Mouse (Mus musculus) T-cell, adult 2 months (primary cell): Measurements from ENCODE around the gene Epha5.

Experiments used
- DNase-seq: peaks from one replicate; pipeline ENCODE4 v3.0.0; 2022; ENCODE audit warnings: low spot score

Gene Epha5

DNA sequence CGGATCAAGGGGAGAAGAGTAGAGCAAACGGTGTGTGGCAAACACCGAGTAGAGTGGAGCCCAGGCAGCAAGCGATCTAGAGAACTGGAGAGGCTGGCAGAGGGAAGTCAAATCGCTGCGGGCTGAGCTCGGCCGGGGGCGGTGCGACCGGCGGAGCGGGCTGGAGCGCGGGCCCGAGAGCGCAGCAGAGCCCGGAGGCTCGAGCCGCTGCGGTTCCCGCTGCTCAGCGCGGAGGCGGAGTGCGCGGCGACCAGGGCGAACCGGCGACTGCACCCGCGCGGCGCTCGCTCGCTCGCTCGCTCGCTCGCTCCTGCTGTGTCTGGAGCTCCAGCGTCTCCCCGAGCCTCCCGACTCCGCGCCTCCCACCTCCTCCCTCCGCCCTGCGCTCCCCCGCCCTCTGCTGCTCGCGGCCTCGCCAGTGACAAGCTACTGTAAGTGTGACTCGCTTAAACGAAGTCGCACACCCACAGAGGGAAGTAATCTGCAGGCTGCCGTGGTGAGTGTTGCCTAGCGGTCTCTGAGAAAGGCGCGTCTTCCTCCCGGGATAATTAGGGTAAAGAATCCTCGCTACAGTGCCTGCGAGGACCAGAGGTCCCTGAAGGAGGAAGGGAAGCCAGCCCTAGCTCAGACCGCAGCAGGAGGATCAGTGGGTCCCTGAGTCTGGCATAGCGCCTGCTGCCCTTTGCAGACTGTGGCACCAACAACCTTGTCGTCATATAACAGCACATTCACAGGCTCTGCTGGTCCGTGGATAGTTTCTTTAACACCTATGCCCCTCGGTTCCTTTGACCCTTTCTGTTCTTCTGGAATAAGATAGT is at the start of gene Epha5:
TSS of gene Epha5 (minus strand) at position 321 of the 818 bp plus-strand sequence.
- DNase-seq, result no peak

DNA sequence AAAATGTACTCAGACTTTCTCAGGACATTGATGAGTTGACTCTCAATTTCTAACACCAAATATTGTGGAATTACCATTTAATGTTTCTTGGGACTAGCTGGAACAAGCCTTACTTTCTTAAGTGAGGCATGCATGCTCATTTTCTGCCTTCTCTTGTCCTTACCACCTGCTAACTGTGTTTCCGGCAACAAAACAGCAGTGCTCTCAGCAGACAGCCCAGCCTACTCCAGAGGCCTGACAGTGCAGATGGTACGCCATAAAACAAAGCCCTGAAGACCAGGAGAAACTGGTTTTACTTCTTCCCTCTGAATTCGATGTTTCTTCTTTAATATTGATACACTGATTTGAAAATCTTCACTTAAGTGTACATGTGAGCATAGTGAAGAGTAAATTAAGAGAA is 39.0 kb upstream of the Epha5 start:
- no peak for DNase-seq

DNA sequence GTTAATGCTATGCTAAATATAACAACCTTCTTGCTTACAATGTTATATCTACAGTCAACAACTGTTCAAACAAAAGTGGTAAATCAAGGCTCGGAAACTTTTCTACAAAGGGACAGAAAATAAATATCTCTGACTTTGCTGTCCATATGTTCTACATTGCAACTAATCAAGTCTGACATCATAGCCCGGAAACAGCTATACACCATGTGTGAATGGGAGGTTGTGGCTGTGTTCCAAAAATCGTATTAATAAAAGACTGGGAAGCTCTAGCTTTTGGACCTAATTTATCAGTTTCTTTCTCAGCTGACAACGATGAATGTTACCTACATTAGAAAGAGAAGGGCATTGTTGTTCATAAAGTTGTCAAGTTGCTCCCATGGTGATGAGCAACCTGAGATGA is 37.5 kb upstream of the Epha5 start:
- DNase-seq, result no peak

DNA sequence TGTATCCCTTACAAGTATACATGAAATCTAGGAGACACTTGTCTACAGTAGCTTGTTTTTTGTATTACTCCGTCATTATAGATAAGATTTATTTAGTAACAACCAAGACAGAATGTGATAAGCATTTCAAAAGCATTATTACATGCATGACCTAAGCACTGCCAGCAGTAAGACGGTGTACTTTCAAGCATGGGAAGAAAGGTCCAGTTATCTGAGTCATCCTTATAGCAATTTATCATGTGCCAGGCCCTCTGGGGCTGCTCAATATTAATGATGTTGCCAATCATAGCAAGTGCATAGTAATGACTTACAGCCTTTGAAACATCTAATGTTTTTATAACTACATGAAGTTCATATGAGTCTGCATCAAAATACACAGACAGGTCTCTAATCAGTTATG is 36.7 kb upstream of the Epha5 start:
- no peak for DNase-seq

DNA sequence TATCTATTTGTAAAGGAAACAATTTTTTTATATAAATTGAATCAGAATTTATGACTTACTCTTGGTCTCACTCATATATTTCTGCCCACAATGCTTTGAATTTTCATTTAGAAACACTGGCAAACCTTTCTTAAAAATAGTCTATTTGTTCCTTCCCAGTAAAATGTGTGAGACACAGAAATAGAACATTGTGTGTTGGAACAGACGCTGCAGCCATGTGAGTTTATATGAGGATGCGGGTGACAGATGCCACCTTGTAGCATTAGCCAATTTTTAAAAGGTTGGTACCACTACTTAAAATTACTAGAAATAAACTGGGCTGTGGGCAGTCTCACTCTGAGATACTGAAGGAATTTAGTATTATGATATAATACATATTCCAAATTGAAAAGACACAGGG is 23.1 kb upstream of the Epha5 start:
- DNase-seq, result no peak

DNA sequence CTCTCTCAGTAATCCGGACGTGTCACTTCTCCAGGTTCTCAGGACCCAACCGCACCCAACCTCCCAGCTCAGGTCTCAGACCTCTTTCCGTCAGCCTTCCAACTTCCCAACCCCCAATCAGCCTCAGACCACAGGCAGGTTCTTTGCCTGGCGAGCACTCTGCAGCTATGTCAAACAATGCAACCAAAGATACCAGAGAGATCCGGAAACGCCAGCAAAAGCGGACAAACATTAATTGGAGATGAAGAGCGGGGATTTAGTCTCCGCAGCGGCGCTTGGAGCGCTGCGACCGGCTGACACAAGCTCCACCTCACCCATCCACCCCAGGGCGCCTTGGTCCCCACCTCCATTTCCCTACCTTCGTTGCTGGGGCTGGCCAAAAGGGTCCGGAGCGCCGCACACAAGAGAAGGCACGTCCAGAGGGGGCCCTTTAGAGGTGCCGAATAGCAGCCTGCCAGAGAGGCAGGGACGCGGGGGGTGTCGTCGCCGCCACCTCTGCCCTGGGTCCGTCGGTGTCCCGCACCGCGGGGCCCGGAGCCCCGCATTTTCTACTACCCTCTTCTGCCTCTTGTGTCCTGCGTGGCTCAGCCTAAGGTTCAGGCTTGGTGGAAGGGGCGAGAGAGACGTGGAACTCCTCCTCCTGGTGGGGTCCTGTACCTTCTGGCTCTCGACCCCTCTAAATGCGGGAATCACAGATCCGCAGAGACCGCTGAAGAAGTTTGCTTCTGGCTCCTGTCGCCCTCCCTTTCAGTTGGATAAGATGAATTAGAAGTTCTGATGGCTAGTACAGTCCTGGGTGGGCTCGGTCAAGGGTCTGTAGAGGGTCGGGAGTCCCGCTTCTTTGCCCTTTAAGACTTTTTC is 991 bp downstream of the Epha5 start:
- no peak for DNase-seq

DNA sequence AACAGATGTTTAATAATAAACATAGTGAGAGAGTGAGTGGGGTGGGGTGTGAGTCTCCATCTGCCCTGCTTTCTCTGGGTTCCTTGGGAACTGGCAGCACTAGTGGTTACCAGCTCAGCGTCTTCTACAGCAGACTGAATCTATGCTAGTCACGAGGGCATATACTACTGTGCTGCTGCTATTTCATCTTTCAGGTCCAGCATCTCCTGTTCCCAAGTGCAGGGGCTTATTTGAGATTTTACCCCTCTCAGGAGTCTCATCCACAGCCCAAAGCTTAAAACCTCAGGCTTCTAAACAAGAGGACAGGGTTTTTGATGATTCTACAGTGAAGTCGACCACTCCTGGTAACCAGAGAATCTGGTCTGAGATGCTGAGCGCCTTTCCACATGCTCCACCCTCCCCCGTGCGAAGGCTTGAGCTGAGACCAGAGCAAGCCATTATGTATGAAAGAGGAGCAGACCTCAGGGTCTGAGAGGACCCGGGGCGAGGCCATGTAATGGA is 2.2 kb downstream of the Epha5 start:
- DNase-seq, result no peak

DNA sequence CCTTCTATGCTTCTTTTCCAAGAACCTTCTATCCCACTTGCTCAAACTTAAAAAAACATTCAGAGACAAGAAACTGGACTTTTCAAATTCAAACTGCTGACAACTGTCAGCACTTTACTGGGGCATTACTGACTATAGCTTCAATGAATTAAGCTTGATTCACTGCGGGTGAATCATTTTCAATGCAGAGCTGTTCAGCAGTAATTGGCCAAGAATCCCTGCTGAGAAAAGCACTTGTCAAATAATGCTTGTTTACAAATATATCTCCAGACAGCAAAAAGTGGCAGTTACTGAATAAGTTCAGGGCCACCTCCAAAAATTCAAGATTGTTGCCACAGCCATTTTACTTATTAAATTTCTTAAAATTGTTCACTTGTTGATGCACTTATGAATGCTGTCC is 4.2 kb downstream of the Epha5 start:
- DNase-seq, result no peak

DNA sequence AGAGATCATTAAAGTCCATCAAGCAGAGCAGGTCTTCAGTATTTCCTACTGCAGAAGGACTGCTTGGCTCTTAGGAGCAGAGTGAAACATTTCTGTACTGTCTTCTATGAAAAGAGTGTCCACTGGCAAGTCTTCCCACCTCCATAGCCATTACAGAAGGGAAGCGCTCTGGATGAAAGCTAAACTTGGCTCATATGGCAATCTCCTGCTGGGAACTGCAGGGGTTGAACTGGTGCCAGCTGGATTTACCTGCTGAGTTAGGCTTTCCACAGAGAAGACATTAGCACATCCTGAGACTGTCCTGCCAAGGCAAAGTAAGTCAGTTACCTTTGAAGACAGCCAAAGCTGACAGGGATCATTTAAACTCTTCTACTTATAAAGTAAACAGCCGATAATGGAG is 8.8 kb downstream of the Epha5 start:
- no peak for DNase-seq

DNA sequence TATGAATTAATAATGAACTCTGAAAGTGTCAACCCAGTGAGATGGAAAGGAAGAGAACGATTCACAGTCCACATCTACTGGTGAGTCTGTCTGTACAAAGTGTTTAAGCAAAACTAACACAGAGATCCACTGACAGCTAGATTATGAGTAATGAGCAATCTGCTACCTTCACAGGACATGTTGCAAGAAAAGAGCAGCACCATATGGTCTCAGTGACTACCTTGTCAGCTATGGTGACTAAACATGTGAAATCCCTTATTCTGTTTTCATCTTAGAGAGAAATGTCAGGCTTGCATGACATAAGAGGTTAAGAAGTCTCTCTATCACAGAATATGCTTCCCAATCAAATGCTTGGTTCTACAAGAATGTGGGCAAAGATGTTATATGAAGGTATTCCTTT is 20.1 kb downstream of the Epha5 start:
- no peak for DNase-seq

DNA sequence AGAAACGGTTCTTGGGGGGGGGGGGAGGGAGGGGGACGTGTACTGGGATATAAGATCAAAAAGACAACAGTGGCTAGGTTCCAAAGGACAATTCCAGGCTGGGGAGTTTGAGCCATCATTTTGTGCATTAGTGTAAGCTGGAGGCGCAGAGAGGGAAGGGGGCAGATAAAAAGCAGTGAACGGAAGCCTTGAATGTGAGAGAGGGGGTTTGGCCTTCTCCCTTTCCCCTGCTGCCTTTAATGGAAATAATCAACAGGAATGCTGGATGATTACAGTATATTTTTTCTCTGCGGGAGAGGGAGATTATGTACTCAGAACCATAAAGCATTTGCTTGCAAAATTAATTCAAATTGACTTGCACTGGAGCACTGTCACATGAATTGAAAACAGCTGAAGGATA is 51.8 kb downstream of the Epha5 start:
- DNase-seq, result no peak

DNA sequence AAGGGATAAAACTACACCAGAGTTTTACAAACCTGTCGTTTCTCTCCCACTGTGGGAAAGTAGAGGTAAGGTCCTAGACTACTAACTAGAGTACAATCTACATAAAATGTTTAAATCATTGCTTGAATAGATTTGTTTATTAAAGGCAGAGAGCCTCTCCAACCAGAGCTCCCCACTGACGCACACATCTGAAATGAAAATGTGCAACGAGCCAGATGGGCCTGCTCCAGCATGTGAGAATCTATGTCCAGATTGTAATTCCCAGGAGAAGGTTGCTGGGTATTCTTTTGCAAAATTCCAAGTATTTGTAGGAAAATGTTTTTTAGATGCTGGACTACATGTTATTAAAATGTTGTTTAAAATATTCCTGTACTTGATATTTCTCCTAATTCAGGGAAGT is 57.8 kb downstream of the Epha5 start:
- no peak for DNase-seq

DNA sequence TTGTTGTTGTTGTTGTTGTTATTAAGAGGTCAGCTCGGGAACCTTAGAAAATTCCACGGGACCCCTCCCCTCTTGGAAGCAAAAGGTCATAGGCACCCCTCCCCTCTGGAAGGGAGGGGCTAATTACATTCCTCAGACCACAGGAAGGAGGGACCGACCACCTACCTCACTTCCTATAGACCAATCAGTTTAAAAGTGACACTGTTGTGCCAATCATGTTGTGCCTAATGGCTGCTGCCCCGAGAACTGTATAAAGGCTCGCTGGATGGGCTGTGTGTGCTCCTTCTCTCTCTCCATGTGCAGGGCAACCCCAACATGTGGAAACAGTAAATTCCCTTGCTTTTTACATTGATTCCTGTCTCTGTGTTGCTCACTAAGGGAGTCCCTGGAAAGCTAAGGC is 64.1 kb downstream of the Epha5 start:
- no peak for DNase-seq

DNA sequence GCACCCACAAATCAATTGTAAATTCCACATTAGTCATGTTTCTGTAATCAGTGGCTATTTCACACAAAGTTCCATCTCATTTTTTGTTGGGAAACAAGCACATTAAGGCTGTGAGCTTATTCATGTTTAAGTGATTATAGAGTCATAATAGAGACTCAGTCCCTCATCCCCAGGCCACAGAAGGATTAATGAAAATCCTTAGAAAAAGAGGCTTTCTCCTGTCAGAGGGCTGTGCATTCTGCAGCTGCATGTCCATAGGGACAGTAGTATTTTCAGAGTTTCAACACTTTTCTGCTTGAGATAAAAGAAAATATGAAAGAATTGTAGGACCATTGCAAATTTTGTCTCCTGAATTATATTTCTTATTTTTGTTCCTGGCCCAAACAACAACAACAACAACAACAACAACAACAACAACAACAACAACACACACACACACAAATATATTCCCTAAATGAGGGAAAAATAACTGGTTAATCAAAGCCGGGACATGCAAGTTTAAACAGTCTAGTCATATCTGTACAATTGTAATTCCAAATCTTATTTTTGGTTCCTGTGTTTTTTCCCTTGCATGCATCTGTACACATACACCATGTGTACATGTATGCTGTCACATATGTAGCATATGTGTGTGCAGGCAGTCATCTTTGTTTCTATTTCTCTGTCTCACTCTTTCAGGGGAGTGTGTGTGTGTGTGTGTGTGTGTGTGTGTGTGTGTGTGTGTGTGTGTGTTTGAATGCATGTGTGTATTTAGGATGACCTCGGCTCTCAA is 70.3 kb downstream of the Epha5 start:
- DNase-seq, result no peak

DNA sequence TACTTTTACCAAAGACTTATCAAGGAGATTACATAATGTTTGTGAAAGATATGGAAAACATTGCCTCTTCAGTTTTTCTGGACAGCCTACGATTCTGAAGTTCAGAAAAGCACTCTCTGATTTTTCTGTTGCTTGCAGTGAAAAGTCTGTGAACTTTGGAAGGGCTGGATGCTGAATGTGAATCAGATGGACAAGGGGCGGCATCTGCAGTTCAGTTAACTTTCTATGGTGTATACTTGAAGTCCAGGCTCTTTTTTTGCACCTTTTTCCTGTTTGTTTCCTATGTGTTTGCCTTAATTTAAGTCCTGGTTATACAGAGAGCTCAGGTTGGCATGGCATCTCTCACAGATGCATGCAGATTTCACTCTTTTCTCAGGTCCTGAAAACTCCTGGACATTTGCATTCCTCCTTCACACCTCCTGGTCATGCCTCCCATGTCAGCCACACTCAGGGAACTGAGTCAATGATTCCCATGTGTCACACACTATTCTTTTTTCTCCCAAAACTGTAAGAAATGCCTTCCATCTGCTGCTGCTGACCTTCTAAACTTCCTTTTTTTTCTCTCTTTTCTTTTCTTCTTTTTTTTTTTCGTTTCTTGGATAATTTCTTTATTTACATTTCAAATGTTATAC is 81.2 kb downstream of the Epha5 start:
- DNase-seq, result no peak

DNA sequence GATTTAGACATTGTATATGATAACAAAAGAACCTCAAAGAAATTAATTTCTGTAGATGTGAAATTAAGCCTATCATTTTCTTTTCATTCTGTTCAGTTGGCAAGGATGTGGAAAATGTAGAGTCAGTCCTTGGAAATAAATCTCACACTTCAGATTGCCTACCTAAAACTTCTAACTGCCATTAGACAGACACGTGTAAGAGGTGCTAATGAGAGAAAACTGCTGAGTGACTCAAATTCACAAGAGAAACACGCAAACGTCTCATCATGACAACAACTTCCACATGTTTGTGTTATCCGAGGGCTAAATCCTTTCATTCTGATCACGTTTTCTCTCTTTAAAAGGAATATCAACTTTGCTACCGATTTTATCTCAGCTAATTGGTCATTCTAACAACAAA is 82.7 kb downstream of the Epha5 start:
- no peak for DNase-seq

DNA sequence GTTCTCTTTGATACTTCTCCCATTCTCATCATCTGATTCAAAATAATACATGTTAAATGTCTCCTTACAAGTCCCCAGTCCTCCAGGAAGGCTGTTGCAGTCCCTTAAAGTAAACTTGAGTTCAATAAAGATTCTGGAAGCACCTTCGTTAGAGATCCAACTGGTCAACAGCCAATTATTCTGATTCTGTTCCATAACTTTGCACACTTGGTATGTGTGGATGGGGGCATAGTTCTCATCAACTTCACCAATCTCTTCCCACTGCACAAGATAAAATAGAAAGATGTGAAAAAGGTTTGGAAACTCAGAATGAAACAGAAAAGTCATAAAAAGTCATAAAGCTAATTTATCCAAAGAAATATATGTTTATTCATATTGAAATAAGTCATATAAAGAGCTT is 85.6 kb downstream of the Epha5 start:
- no peak for DNase-seq

DNA sequence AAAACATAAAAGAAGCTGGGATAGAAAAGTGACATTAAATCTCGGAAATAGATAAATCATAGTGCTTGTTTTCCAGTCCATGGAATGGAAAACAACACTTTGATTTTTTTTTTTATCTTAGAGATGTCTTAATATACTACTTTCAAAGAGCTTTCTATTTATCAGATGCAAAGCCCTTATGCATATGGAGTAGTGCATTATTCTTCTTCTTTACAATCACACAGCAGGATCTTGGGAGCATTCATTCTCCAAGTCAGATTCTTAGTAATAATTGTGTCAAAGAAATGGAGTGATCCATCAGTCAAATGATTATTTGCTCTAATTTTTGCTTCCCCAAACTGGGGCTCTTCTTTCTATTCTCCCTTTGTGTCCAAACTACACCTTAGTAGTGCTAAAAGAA is 96.6 kb downstream of the Epha5 start:
- DNase-seq, result no peak

DNA sequence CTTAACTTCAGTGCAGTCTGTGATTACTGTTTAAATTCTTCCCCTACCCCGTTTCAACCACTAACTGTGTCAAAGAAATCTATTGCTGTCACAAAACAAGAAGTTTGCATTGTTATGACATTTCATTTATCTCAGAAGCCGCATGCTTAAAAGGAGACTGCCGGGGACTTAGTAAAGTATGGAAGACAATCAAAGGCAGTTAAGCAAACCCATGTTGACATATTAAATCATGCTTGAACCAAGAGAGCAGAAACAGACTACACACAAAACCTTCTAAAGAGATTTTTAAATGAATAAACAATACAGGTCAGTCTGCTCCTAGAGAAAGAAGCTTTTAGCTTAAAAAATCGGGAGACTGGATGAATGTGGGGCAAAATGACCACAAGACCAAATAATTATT is 97.0 kb downstream of the Epha5 start:
- DNase-seq, result no peak

DNA sequence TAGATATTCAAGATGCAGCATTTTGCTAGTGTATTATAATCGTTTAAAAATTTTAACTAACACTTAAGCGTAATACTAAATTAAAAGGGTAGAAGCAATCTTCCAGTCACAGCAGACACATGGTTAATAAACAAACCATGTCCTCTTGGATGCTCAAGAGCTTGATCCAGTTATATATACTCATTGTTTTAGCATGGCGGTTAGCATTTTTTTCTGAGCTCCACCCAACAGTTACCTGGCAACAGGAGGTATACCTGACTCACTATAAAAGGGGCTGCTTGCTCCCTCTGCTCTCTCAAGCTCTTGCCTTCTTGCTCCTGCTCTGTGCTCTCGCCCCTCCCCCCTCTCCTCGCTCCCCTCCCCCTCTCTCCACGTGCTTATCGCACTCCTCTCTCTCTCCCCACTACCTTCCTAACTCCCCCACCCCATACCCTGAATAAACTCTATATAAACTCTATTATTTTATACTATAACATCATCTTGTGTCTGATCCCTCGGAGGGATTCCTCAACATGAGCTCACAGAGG is 98.3 kb downstream of the Epha5 start:
- DNase-seq, result no peak

DNA sequence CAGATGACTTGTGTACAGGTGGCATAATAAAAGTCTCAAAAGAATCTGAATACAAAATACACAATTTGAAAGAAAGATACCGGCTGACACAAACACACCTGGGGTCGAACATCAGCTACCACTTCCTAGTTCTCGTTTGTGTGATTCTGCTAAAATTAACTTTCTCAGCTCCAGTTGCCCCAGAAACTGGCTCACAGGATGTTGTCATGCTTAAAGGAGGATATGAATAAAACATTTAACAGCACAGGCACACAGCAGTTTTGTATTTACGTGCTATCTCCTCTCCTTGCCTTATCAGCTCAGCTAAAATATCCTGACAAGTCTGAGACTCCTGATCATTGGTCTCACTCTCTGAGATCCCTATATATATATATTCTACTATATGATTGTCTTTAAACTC is 99.3 kb downstream of the Epha5 start:
- DNase-seq, result no peak

DNA sequence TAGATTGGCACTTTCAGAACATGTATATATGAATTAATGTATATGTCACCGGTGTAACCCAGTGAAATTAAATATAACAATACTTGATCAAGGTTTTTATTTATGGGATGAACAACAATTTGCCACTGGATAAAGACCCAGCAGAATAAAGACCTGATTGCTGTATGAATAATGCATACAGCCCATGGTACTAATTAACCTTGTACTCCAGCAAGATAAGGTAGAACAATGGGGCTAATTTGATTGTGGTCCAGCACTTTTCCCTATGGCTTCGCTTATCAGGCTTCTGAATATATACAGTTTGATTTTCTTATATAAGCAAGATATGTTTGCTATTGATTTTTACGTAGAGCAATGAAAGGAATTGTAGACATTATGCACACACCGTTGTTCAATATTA is 103.6 kb downstream of the Epha5 start:
- DNase-seq, result no peak
